Mouse (Mus musculus): ENCODE data around the gene Srrm2.

Gene Srrm2

DNA sequence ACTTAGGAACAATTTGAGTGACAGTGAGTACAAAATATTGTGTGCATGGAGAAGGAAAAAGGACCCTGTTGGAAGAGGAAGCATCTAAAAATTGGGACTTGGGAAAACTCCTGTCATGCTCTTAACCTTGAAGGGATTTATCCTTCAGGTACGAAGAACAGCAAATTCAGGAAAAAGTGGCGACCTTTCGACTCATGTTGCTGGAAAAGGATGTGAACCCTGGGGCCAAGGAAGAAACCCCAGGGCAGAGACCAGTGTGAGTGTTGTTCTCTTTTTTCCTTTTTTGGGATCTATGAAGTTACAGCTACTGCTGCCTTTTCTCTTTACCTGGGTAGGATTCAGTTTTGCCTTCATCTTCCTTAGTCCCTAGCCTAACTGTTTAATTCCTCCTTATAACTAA, 17.6 kb downstream of the Srrm2 start:
- peak in 1 of 2 experiments; percentile 55 for DNase-seq

DNA sequence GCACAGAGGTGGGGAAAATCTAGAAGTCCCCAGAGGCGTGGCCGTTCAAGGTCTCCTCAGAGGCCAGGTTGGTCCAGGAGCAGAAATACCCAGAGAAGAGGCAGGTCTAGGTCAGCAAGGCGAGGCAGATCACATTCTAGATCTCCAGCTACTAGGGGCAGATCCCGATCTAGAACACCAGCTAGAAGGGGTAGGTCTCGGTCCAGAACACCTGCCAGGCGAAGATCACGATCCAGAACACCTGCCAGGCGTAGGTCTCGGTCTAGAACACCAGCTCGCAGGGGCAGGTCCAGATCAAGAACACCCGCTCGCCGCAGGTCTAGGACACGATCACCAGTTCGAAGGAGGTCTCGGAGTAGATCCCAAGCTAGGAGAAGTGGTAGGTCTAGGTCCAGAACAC, 25.3 kb downstream of the Srrm2 start:
- DNase-seq: peak in 1 of 2 experiments; percentile 41

DNA sequence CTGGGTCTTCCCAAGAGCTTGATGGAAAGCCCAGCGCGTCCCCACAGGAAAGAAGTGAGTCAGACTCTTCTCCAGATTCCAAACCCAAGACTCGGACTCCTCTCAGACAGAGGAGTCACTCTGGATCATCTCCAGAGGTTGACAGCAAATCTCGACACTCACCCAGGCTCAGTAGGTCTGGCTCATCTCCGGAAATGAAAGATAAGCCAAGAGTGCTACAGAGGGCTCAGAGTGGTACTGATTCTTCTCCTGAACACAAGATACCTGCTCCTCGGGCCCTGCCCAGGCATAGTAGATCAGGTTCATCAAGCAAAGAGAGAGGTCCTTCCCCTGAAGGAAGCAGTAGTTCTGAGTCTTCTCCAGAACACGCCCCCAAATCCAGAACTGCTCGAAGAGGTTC, 28.2 kb downstream of the Srrm2 start:
- DNase-seq: no peak

DNA sequence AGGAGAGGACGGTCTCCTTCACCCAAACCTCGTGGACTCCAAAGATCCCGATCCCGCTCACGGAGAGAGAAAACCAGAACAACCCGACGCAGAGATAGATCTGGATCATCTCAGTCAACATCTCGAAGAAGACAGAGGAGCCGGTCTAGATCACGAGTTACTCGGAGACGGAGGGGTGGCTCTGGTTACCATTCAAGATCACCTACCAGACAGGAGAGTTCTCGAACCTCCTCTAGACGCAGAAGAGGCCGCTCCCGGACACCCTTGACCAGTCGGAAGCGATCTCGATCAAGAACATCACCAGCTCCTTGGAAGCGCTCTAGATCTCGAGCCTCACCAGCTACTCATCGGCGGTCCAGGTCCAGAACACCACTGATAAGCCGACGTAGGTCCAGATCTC, 28.9 kb downstream of the Srrm2 start:
- DNase-seq: no peak

DNA sequence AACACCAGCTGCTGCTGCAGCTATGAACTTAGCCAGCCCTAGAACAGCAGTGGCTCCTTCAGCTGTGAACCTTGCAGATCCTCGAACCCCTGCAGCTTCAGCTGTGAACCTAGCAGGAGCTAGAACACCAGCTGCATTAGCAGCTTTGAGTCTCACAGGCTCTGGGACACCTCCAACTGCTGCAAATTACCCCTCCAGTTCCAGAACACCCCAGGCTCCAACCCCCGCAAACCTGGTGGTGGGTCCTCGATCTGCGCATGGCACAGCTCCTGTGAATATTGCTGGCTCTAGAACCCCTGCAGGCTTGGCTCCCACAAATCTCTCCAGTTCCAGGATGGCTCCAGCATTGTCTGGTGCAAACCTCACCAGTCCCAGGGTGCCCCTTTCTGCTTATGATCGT, 30.4 kb downstream of the Srrm2 start:
- DNase-seq: peak in 1 of 2 experiments; percentile 35

DNA sequence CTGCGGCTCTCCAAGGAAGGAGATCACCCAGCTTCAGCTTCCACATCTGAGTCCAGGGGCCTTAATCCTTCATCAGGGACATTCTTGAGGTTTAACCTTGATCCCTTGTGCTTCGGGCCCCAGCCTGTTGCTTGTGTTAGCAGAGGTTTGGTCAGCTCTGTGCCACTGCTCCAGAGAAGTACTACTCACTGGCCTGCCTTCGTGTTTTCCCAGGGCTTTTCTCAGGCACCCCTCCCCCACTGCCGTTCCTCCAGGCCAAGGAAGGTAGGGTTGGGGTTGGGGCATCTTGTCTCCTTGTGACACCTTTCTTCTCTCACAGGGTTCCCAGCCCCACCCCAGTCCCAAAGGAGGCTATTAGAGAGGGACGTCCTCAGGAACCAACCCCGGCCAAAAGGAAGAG, 31.8 kb downstream of the Srrm2 start:
- DNase-seq: no peak

DNA sequence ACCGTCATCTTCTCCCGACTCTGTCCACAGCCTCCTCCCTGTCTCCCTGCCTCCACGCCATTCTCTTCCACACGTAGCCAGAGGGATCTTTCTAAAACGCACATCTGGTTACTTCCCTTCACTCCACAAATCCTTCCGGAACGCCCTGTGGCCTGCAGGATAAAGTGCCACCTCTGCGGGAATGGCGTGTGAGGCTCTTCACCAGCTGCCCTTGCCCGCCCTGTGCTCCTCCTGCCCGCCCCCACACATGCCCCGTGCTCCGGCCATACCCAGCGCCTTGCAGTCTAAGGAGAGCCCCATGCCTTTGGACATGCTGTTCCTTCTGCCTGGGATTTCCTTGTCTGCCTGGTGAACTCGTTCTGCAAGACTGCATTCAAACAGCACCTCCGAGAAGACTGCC, 32.7 kb downstream of the Srrm2 start:
- DNase-seq: peak in 1 of 2 experiments; percentile 37

DNA sequence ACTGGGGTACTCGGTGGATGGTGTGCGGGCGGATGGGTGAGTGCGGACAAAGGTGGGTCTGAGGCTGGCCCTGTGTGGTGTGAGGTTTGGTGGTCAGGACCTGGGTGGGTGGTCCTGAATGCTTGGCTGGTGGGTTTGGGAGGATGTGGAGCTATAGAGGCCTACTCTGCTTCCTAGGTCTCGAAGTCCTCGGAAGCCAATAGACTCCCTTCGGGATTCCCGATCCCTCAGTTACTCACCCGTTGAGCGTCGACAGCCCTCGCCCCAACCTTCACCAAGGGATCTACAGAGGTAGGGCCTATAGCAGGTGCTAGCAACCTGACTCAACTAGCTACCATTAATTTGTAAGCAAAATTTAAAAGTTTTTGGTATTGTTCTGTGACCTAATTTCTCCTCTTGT, 33.3 kb downstream of the Srrm2 start:
- peak in 1 of 2 experiments; percentile 34 for DNase-seq

DNA sequence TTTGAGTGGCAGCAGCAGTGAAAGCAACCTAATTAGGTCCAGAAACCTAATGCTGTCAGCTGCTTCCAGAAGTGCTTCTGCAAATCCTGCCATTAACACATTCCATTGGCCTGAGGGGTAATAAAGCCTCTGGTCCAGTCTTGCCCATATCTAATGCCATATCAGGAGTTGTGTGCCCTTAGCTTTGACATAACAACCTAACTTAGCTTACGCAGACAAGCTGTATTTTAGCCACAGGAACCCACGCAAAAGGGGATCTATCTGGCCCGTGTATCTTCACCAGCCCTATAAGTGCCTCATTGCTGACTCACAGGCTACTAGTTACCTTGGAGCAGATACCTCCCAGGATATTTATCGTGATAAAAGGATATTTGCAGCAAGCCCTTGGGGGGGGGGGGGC, 35.3 kb downstream of the Srrm2 start:
- DNase-seq: no peak

DNA sequence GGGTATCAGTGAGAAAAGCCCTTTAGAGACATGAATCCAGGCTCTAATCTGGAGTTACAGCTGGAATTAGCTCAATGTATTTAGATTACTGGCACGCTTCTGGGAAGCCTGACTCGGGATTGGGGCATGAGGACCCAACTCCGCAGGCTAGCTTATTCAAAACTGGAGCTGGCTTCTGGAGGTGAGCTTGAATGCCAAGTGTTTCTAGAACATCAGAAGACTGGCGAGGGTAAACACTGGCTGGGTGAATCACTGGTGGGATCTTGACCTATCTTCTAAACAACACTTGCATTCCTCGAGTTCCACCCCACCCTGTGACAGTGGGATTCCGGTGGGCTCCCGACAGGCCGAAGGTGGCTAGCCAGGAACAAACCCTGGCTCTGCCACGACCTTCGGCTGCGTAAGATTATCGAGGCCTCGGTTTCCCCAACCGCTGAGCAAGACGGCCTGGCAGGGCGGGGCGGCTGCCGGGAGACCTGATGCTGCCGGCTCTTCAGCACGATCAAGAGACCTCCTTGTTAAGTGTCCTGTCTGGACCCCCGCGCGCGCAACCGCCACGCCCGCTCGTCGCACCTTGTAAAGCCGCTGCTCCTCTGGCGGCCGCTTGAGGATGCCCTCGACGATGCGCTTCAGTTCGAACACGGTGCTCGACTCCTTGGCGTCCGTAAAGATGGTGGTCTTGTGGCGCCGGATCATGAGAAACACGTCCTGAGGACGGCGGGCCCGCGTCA, 38.1 kb downstream of the Srrm2 start:
- DNase-seq: peak; percentile 37 to 70

DNA sequence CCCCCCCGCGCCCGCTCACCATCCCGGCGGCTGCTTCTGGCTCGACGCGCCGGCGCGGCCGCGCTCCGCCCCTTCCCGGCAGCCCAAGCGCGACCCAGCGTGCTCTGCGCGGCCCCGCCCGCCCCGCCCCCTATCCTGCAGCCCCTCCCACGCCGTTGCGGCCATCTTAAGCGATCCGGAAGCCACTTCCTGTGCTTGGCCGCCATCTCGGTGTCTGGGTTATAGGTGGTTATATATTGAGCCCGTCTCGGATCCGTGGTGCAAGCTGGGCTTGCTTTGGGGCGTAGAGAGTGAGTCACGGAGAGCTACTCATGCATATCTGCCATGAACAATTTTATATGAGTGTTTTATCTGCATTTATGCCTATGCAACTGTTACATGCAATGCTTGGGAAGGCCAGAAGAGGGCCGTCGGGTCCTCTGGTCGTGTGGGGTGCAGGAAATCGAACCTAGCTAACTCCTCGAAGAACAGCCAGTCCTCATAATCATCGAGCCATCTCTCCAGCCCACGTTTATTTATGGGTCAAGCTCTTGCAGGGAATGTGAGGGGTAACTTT, 38.8 kb downstream of the Srrm2 start, which contains the start of gene Elob:
Gene Elob, minus strand, starts transcription at position 73 of the 556 bp plus-strand sequence.
- DNase-seq: peak; percentile 90 to 93

DNA sequence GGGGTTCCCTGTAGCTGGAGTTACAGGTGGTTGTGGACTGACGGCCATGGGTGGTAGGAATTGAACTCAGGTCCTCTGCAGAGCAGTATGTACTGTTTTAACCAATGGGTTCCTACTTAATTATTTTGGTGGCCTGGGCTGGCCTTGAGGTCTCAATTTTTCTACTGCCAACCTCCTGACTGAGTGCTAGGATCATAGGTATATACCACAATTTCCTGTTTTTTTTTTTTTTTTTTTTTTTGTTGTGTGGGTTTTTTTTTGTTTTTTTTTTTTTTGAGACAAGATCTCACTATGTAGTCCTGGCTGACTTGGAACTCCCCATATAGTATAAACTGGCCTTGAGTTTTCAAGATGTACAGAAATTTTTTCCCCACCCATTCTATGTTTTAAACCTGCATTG, 40.9 kb downstream of the Srrm2 start:
- DNase-seq: no peak

DNA sequence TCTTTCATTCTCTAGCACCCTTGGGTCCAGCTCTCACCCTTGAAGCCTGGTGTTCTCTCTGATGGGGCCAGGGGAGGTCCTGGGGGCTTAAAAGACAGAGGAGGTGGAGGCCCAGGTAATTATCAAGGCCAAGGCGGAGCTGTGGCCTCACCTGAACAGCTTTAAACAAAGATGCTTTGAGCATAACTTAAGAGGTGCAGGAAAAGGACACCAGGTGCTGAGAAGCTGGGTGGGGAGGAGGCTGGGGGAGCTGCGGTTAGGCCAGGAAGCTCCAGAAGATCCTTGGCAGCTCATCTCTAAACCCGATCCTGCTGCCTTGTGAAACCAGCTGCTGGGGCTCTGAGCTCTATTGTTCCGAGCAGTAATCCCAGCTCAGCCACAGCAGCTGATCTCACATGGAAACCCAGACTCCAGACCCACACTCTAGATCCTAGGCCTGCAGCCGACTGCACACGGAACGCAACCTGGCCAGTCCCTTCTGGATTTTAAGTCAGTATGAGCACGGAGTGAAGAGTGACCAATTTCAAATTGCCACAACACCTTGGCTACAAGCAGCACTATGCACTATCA, 45.8 kb downstream of the Srrm2 start, which contains the start of gene Prss33:
Gene Prss33, minus strand, starts transcription at position 51 of the 570 bp plus-strand sequence.
- DNase-seq: no peak

DNA sequence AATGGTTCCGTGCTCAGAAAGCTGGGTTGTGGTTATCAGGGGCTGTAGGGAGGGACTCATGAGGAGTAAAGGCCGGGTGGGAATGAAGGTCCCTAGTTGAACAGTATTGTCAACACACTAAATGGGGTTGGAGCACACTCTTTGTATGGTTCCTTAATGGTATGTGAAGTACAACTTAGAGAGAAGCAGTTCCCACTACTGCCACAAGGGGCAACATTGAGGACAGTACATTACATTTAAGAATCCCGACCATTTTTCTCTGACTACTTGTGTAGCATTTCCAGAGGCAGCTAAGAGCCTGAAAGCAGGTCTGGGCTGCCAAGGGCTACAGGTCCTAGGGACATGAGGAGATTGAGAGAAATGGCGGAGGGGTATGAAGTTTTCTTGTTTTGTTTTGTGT, 50.8 kb downstream of the Srrm2 start:
- peak in 1 of 2 experiments; percentile 89 for DNase-seq

DNA sequence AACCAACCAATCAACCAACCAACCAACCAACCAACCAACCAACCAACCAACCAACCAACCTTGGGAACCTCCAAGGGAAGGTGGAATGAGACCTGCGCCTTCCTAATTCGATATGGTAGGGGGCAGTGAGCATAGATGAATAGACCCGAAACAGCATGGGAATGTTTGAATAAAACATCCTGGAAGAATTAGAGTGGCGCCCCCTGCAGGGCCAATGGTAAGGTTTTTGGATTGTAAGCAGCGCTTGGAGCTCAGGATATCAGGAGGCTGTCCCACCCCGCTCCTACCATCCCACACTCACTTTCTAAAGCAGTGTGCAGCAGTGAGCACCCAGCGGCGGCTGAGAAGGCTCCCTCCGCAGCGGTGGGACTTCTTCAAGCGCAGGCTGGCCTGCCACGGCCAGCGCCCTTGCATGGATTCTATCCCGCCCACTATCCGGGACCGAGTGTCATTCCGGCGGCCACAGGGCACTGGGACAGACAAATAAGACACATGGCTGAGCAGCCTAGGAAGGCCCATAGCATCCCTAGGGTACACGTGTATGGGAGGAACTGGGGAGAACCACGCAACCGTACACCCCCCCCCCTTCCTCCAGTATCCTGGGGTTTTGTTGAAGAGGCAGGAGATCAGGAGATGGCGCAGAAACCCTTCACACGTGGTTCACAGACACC, 52.9 kb downstream of the Srrm2 start:
- peak in 1 of 2 experiments; percentile 36 for DNase-seq

DNA sequence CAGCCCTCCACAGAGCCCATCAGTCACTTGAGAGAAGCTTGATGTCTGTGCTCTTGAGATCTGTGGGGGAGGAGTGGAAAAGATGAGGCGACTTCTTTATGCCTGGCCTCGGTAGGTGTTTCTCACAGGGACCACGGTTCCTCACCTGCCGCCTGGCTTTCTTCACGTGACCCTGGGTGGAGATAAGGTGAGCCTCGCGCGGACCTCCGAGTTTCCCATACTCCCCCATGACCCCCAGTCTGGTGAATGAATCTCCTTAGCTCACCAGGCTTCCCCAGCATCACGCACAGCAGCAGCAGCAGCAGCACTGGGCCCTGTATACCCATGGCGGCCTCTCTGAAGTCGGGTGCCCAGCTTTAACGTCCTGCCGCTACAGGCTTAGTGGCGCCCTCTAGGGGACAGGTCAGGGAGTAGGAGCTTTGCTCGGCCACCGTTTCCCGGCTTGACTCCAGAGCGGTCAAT, 53.5 kb downstream of the Srrm2 start, which contains the start of the genes Prss32 and Prss41:
Gene Prss32, plus strand, starts transcription at position 44 of the 462 bp plus-strand sequence.
Gene Prss41, minus strand, starts transcription at position 361 of the 462 bp plus-strand sequence.
- peak; percentile 65 to 66 for DNase-seq

DNA sequence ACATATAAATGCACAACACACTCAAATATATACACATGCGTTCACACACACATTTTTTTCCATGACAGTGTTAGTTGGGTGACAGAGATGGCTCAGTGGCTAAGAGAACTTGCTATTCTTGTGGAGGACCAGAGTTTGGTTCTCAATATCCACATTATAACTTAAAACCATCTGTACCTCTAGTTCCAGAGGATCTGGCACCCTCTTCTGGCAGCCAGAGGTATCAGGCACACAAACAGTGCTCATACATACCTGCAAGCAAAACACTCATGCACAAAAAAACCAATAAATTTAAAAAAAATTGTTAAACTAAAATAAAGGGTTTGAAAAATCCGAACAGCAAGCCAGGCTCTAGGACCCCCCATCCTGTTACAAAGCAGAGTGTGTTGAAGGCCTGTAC, 59.7 kb downstream of the Srrm2 start:
- DNase-seq: no peak

DNA sequence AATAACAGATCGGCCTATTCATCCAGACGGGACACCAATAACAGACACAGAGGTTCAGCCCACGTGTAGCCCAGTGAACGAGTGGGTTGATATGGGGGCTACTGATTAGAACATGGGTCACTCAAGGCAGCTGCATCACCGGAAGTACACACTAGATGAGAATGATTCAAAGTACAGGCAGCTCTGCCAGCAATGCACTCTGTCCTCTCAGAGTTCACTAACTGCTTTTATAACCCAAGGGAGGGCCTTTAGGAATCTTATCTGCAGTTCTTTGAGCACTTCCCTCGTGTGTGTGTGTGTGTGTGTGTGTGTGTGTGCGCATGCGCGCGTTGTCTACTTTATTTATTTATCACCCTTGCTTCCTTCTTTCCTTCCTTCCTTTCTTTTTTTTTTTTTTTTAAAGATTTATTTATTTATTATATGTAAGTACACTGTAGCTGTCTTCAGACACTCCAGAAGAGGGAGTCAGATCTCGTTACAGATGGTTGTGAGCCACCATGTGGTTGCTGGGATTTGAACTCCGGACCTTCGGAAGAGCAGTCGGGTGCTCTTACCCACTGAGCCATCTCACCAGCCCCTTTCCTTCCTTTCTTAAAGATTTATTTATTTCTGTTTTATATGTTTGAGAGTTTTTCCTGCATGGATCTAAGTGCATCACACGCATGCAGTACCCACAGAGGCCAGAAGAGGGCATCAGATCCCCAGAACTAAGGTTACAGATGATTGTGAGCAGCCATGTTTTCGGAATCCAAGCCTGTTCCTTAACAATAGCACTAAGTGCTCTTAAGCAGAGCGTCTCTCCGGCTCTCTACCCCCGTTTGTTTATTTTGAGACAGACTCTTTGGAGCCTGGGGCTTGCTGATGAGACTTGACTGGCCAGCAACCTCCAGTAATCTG, 60.8 kb downstream of the Srrm2 start:
- peak; percentile 59 to 82 for DNase-seq

DNA sequence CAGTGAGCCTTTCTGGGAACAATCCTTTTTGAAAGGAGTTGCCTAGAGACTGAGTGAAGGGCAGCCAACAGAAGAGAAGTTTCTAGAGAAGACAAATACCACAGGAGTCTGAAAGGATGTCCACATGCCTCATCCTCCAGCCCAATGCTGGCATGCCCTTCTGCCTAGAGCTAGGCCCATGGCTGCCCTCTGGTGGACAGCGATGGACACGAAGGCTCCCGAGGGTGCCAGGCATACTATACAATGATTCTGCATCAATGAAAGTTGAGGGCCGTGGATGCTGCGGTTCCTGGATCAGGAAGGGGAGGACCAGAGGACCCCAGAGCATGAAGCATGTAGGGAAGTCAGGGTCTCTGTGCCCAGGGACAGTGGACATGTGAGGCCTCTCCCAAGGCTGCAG, 63.0 kb downstream of the Srrm2 start:
- peak; percentile 69 to 74 for DNase-seq

DNA sequence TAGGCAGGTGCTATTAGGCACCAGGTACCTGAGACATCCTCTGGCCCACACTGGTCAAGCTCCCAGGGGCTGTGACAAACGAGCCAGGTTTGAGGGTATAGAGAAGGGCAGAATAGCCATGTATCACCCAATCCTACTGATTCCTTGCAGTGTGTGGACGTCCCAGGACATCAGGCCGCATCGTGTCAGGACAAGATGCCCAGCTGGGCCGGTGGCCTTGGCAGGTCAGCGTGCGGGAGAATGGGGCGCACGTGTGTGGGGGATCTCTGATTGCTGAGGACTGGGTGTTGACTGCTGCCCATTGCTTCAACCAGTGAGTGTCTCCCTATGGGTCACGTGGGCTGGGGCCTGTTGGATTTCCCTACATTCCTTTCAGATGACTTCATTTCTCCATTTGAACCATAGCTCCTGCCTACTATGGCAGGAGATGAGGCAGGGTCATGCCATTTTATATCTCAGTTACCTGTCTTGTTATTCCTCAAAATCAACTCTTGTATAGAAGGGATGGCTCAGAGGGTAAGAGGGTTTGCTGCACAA, 64.0 kb downstream of the Srrm2 start:
- DNase-seq: no peak

DNA sequence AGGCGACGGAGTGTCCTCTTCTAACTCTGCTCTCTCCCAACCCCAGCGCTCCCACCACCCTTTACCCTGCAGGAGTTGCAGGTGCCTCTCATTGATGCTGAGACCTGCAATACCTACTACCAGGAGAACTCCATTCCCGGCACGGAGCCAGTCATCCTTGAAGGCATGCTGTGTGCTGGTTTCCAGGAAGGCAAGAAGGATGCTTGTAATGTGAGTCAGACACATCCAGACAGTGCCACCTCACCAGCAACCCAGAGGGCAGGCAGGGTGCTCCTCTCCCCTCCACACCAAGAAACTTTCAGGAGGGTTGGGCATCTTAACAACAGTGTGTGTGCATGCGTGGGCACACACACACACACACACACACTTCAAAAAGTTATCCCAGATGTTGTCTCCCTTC, 66.9 kb downstream of the Srrm2 start:
- no peak for DNase-seq

DNA sequence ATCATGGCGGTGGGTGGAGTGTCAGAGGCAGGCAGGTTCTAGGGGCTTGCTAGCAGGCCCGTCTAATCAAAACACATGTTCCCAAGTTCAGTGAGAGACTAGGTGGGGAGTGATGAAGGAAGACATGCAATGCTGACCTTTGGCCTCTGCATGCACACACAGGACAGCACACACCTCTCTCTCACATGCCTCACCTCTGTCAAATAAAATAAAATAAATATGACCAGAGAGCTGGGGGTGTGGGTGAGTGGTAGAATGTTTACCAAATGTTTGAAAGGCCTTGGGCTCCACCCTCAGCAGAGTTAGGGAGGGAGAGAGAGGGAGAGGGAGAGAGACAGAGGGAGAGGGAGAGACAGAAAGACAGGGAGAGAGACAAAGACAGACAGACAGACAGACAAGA, 67.6 kb downstream of the Srrm2 start:
- DNase-seq: no peak

Data from kidney, postnatal 25 days (tissue).